Mouse (Mus musculus) T-helper 2 cell (primary cell): Measurements from ENCODE around the gene Rela.

ENCODE experiments used
- in situ Hi-C: fragments of 300-600 bp; cut with MboI, MseI; formaldehyde crosslinking; loops from one replicate; pipeline ENCODE4 v1.15.1; 2025; ENCODE audit warnings: high pct_unique_total_duplicates

The Rela gene

DNA sequence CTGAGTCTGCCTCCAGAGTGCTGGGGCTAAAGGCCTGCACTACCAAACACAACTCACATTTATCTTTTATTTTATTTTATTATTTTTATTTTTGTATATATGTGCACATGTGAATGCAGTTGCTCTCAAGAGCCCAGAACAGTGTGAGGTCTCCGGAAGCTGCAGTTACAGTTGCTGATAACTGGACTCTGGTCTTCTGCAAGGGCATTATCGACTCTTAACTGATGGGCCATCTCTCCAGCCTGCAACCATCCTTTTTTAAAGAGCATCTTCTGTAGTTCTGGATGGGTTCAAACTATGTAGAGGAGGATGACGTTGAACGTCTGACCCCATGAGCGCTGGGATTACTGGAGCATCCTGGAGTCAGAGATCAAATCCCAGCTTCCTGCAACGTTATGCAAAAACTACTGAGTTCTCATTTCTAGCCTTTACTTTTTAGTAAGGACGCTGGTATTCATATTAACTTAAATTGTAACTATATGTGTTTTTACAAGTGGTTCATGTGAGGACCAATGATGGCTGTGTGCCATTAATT is 1.2 kb upstream of the Rela start:
- in situ Hi-C loops: loop anchor here (5.0 kb wide), 1 partner anchor 34 kb away; the partner anchor contains the start of gene Rnaseh2c

DNA sequence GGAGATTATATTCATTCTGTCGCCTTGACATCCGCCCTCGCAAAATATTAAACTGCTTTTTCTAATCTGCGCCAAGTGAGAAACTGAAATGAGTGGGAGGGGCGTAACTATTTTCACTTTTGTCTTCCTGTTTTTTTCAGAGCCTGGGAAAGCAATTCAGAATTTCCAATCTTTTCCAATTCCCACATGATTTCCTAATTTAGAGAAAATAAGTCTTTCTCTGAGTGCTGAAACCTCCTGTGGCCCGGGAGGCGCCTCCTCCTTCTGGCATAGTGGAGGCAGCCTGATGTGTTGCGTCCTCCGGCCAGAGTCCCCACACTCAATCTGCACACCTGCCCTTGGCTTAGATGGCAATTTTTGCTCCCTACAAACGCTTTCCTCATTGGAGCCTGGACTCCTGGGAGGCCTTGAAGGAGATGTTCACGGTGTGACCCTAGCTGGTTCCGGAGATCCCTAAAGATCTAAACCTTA is 677 bp upstream of the Rela start:
- in situ Hi-C loops: loop anchor here (5.0 kb wide), 1 partner anchor 34 kb away; the partner anchor contains the start of gene Rnaseh2c

DNA sequence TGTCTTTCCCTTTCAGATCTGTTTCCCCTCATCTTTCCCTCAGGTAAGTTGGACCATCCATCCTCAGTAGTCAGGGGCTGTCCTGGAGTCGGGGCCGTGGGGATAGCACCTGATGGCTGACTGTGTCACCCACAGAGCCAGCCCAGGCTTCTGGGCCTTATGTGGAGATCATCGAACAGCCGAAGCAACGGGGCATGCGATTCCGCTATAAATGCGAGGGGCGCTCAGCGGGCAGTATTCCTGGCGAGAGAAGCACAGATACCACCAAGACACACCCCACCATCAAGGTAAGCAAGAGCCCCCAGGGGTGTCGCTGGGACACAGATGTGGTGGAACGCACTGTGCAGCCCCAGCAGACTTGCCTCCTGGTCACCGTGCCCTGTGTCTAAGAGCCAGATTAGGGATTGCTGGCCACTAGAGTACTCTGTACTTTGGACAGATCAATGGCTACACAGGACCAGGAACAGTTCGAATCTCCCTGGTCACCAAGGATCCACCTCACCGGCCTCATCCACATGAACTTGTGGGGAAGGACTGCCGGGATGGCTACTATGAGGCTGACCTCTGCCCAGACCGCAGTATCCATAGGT is 1.2 kb downstream of the Rela start:
- in situ Hi-C loops: loop anchor here (5.0 kb wide), 1 partner anchor 36 kb away; the partner anchor contains the start of gene Rnaseh2c

DNA sequence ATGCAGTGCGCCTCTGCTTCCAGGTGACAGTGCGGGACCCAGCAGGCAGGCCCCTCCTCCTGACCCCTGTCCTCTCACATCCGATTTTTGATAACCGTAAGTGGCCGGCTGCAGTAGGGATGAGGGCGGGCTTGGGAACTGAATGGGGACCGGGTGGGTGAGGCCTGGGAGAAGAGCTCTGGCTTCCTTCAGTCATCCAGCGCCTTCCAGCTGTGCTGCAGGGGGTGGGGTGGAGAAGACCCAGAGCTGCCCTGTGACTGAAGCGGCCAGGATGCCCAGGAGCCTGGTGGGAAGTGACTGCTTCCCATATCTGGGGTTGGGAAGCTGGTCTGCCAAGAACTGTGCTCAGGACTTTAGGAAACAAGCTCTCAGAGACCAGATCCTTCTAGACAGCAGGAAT is 3.1 kb downstream of the Rela start:
- in situ Hi-C loops: no loop called here

DNA sequence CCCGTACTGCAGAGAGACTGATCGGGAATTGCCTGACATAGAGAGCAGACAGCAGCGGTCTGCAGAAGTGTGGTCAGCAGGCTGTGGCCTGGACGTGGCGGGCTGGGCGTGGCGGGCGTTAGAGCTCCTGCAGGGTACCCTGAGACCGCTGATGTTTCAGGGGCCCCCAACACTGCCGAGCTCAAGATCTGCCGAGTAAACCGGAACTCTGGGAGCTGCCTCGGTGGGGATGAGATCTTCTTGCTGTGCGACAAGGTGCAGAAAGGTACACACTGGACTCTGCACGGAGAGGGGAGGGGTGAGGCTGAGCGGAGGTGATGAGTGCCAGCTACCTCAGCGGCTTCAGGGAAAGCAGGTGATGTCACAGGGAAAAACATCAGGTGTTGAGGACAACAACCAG is 3.7 kb downstream of the Rela start:
- in situ Hi-C loops: no loop called here

DNA sequence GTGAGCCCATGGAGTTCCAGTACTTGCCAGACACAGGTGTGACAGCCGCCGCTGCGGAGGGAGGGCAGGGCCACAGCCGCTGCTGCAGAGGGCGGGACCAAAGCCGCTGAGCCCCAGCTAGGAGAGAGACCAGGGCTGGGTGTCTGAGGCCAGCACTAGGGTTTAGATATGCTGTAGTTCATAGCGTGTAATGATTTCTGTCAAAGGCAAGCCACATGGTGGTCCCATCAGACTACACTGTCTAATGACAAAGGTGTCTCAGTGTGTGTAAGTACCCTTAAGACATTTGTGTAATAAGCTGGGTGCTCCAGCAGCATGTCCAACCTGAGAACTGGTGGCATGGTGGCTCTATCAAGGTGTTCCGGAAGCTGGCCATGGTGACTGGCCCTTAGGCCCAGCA is 4.4 kb downstream of the Rela start:
- in situ Hi-C loops: no loop called here

DNA sequence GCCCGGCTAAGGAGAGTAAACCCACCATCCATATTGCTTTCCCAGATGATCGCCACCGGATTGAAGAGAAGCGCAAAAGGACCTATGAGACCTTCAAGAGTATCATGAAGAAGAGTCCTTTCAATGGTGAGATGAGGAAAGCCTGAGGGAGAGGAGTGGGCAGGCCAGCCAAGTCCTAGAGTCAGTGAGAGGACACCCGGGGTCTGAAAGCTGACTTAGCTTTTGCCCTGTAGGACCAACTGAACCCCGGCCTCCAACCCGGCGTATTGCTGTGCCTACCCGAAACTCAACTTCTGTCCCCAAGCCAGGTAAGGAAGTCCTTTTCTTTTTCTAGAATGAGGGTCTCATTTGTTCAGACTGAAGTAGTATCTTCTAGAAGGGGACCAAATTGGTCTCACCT is 8.0 kb downstream of the Rela start:
- in situ Hi-C loops: no loop called here

DNA sequence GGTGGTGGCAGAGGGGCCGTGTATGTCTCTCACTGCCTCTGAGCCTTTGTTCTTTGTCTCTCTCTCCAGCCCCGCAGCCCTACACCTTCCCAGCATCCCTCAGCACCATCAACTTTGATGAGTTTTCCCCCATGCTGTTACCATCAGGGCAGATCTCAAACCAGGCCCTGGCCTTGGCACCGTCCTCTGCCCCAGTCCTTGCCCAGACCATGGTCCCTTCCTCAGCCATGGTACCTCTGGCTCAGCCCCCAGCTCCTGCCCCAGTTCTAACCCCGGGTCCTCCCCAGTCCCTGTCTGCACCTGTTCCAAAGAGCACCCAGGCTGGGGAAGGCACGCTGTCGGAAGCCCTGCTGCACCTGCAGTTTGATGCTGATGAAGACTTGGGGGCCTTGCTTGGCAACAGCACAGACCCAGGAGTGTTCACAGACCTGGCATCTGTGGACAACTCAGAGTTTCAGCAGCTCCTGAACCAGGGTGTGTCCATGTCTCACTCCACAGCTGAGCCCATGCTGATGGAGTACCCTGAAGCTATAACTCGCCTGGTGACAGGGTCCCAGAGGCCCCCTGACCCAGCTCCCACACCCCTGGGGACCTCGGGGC is 9.5 kb downstream of the Rela start:
- in situ Hi-C loops: no loop called here

DNA sequence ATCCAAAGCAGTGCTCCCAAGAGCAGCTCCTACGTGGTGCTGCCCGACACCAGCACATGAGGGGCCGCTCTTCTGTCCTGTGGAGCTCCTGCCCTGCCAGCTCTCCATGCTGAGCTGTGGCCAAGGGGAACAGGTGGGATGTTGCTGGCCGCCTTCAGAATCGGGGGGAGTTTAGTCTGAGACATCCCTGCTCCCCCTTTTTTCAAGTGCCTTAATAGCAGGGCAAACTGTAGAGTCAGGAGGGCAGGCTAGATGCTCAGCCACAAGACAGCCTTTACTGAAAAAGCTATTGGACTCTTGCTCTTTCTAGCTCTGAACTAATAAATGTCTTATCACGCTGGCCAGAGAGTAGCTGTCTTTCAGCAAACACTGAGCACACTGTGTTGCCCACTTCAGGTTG is 10.5 kb downstream of the Rela start:
- in situ Hi-C loops: no loop called here

DNA sequence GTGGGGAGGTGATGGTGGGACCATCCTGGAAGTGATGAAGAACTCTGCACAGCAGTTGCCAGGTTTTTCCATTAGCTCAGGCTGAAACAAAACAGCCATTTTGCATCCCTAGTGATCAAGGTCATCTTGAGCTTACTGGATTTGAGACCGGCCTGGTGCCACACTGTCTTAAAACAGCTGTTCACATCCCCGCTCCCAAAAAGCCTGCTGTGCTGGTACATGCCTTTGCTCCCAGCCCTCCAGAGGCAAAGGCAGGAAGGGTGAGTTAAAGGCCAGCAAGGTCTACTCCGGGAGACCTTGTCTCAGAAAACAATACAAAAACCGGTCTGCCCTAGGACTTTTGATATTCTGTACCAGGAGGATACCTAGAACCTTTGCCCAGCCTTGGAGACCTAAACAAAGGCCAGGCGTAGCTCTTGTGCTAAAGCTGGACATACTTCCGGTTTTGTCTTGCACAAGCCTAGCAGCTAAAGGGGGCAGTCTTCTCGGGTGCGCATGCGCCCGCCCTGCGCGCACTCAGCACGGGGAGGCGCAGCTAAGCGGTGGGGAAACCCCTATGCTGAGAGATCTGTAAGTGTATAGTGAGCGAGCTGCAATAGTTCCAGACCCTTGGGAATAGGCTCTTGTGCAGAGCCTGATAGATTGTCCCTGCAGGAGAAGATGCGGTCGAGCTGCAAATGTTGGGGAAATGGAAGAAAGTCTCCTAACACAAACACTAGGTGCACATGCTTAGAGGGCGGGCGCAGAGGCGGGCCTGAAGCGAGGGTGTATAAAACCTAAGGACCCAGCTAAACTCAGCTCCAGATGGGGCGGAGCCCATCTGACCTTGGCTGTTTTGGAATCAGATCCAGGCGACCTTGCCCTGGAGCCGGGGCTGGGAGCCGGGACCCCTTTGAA is 11.4 kb downstream of the Rela start:
- in situ Hi-C loops: no loop called here

DNA sequence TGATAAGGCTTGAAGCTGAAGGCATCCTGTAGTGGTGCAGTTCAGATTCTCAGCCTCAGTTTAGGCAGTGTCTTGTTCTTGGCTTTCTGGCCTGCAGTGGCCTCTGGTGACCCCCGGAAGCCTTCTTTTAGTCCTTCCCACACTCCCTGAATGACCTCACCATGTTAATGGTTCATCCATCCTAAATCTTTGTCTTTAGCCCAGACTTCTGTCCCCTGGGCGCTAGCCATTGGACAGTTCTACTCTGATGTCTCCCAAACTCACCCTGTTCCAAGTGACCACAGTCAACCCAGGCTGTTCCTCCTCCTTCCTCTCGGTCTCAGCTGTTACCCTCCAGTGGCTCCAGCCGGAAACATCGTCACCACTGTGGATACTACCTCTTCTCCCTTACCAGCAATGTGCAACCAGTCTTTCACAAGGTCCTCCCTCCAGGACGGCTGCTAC is 12.0 kb downstream of the Rela start:
- in situ Hi-C loops: no loop called here

DNA sequence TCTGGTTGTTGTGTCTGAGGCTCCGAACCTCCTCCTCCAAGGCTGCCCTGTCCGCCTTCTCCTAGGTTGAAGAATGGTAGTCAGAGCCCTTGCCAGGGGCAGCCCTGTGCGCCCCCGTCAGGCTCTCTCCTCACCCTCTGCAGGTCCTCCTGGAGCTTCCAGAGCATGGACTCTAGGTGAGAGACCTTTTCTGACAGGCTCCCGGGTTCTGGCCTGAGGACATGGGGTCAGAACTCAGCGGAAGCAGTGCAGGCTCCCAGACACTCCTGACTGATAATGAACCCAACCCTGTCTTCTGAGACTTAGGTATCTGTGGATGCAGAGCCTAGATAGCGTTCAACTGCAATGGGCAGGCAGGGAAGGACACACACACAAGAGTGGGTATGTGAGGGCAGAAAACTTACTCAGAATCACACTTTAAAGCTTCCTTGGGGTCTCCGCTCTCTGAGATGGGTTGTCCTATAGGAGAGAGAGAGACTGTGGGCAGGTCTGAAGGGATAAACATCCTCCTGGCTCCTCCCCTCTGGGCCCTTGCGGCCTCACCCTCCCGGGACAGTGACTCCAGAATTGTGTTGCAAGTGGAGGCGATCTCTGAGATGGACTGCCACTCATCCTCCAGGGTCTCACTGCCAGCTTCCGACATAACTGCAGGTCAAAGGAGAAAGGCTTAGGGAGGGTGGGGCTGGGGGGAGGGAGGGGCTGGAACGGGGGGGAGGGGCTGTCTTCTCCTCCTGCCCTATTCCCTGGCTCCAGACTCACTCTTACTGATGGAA is 14.4 kb downstream of the Rela start:
- in situ Hi-C loops: no loop called here

DNA sequence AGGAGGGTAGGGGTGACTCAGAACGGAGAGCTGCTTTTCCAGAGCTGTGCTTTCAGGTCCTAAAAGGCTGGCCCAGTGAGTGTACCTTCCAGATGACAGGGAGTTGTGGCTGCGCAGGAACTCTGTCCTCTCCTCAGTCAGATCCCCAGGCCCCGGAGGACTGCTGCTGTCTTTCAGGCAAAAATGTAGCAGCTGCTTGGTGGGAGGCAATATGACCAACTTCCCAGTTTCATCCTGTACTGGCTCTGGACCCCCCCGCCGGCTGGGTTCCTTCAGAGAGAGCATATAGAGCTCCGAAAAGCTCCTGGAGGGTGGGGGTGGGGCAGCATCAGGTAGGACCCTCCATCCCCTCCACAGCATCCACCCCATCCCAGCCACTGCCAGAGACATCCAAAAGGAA is 15.3 kb downstream of the Rela start:
- in situ Hi-C loops: no loop called here

DNA sequence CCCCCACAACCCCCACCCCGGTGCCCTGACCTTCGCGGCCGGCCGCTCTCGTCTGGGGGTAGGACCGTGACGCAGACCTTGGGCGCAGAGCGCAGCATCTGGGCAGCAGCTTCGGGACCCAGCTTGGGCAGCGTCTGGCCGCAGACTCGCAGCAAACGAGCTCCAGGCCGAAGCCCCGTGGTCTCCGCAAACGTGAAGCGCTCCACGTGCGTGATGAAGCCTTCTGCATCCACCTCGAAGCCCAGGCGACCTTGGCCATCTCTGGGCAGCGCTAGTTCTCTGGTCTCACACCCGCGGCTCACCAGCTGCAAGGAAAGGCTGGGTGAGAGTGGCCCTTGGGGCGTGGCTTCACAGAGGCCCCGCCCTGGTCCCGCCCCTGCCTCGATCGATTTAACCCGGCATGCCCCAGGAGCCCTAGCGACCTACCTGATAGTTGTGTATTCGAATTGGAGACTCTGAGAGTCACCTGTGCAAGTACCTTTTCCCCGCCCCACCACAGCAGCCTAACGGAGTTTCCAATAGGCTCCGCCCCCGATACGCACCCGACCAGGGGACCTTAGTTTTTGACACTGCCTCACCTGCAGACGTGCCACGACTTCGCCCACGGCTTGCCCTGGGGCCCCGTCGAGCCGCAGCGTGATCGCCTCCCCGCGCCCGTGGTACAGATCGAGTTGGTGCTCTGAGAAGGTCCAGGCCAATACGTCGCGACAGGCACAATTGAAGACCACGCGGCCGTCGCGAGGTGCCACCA is 16.9 kb downstream of the Rela start:
- in situ Hi-C loops: no loop called here

DNA sequence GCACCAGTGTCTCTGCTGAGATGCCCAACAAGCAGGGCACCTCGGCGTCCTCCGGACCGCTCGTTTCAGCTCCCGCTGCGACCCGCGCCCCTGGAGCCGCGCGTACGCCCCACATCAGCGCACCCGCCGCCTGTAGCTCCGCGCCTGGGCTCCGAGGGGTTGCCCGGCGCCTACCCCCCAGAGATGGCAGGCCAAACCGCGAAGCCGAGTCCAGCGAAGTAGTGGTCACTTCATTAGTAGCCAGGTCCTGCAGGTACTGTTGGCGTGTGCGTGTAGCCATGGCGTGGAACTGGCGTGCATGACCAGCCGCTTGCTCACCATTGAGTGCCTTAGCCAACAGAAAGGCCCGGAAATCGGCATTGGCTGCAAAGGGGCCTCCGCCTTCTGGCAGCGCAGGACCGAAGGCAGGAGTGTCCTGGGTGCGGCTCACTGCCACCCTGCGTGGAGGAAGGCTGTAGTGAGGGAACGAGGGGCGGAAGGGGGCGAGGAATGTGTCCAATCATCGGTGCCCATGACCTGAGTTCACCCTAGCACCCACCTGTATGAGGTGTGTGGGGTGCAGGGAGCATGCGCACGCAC is 17.5 kb downstream of the Rela start:
- in situ Hi-C loops: no loop called here

DNA sequence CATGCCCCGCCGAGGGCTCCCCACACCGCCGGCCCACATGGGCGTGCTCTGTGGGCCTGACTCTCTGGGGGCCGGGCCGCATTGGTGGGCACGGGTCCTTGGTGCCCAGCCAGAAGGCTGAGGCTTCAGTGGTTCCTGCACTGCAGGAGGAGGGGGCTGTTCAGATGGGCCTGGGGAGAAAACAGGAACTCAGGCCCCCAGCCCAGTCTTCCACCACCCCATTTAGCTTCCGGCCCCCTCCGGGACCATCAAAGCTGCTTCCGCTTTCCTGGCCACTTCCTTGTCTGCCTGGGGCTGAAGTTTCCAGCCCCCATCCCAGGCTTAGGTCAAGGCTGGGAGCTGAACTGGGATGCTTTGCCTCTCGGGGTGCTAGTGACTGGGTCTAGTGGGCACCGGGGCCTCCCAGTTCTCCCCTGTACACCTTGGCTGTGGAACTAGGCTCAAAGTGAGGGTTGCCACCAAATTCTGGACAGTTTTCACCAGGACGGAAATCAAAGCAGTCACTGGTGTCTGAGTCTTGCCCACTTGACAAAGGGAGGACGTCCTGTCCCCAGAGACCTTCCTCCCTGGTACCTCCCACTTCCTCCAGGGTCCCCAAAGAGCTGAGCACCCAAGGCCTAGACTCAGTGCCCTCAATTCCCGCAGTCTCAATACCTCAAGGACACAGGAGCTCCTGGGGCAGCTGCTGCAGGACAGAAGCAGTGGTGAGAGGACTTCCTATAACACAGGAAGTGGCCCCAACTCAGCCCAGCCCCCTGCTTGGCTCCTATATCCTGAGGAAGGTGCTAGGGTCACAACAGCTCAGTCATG is 23.9 kb downstream of the Rela start:
- in situ Hi-C loops: loop anchor here (10.0 kb wide), 1 partner anchor 64 kb away; the partner anchor contains the start of genes Ehbp1l1 and Fam89b

DNA sequence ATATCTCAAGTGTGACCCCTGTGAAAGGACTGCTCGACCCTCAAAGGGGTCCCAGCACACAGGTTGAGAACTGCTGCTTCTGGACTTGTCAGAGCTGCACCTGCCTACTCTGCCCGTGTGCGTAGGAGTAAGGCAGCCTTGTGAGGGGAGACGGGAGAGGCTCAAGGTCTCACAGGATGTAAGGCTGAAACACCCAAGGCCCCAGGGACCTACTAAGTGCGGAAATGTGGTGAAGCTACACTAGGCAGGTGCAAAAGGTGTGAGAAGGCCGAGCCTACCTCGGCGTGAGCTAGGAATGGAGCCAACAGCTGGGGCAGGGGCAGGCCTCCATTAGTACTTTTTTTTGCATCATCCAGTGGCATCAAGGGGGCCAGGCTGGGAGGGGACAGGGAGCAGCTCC is 25.0 kb downstream of the Rela start:
- in situ Hi-C loops: loop anchor here (10.0 kb wide), 1 partner anchor 62 kb away; the partner anchor contains the start of genes Ehbp1l1 and Fam89b

DNA sequence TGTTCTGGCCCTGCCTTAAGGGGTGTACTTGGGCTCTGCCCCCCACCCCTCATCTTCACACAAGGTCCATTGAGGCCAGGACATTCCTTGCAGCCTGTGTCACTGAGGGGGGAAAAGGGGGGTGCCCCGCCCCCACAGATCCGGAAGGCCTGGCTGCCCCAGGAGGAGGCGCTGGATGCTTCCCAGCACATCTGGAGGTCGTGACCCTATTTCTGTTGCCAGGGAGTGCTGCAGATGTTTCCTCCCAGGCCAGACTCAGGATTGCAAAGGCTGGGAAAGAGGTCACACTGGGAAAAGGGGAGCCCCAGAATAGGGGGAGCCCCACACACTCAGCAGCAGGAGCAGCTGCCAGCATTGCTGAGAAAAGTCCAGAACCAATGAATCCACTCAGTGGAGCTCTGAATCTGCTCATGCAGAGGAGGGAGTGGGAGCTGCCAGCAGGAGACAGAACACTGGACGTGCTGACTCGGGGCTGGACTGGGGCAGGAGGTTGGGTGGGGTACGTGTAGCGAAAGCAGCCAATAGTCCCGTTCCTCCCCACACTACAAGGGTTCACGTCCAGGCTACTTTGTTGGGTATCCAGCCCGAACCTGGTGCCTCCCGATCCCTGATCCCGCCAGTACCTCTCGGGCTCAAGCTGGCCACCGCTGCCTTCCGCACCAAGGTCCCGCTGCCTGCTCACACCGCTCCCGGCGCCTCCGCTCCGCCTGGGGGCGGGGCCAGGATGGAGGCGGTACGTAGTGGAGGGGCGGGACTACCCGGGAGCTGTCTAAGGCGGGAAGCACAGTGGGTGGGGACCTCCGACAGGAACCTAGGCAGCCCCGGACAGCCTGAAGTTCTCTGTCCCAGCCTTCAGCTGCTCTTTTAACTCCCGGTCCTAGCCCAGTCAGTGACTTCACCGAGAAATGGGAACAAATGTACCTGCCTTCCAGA is 26.0 kb downstream of the Rela start, which contains the start of gene Sipa1:
Gene Sipa1 (minus strand): TSS at position 727 of the 933 bp plus-strand sequence.
- in situ Hi-C loops: loop anchor here (10.0 kb wide), 1 partner anchor 62 kb away; the partner anchor contains the start of genes Ehbp1l1 and Fam89b
